Mouse (Mus musculus): ENCODE results near the gene Fbxw7. TPM values are rescaled to one million over a fixed set of nuclear protein-coding genes. Genes with fewer than 3 reads are reported as not detected.
A peak's percentile ranks its signal among the peaks of the same experiment; 100 is the strongest.

The Fbxw7 gene
- polyA plus RNA-seq, 1 experiment: 4.1 TPM

DNA sequence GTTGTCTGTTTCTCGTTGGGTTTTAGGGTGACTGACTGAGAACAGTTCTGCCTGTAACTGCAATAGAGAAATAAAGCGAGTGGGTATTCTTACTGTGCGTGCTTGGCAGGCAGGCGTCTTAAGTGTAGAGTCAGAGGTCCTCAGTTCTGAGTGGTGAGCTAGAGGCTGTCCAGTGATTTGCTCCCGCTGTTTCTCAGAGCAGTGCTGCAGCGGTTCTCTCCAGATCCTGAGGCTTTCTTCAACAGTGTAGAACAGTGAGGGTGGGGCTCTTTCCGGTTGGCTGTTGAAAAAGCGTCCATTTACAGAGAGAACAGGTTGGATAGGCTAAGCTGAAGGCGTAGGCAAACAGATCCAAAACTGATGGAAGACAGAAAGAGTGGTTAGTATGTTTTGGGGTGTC, 60.2 kb downstream of the Fbxw7 start:
- 88% methylated on average over 9 of the region's 9 CpGs for WGBS
- H3K36me3 ChIP-seq (ENCODE audit: control insufficient read depth, insufficient read depth, low read length): no peaks in the 10 kb centered on the region
- TF ChIP-seq CTCF (conservative IDR thresholded peaks at IDR 0.05; ENCODE audit: insufficient read depth, insufficient read length, low read depth, low read length) (no peak), POLR2A (IDR thresholded peaks at IDR 0.05; ENCODE audit: low read depth, low read length) (no peak)
- H3K27me3 ChIP-seq (replicated peaks; ENCODE audit: control insufficient read depth, insufficient read depth, low read length): no peaks in the 10 kb centered on the region
- no peak overlapping the region for H3K4me3 ChIP-seq (ENCODE audit: insufficient read depth, low read depth, low read length)
- no peak for DNase-seq
- no peak overlapping the region for H3K27ac ChIP-seq (ENCODE audit: insufficient read depth, low read depth, low read length)
- H3K4me1 ChIP-seq (ENCODE audit: control insufficient read depth, insufficient read depth, low read length): no peaks in the 10 kb centered on the region

DNA sequence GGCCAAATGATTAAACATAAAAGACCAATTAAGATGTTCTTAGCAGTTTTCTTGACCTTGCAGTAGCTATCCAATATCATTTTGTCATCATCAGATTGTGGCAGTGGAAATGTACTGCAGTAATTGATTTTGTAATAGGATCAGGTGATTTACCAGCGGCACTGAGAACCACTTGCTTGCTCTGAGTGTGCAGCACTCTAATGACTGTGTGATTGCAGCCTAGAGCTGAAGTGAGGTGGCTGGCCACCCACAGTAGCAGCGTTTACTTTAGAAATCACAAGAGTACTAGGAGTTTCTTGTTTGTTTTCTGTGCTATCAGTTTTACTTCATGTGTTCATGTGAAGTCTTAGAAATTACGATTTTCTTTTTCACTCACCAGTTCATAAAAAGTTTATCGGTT, 61.1 kb downstream of the Fbxw7 start:
- 66% methylated on average over 4 of the region's 4 CpGs for WGBS
- TF ChIP-seq CTCF (conservative IDR thresholded peaks at IDR 0.05; ENCODE audit: insufficient read depth, insufficient read length, low read depth, low read length) (no peak), POLR2A (IDR thresholded peaks at IDR 0.05; ENCODE audit: low read depth, low read length) (no peak)
- no peaks in the 10 kb centered on the region for H3K27me3 ChIP-seq (replicated peaks; ENCODE audit: control insufficient read depth, insufficient read depth, low read length)
- H3K36me3 ChIP-seq (ENCODE audit: control insufficient read depth, insufficient read depth, low read length): no peaks in the 10 kb centered on the region
- H3K27ac ChIP-seq (ENCODE audit: insufficient read depth, low read depth, low read length): no peak overlapping the region
- no peak for DNase-seq
- no peak overlapping the region for H3K4me3 ChIP-seq (ENCODE audit: insufficient read depth, low read depth, low read length)
- H3K4me1 ChIP-seq (ENCODE audit: control insufficient read depth, insufficient read depth, low read length): no peaks in the 10 kb centered on the region

DNA sequence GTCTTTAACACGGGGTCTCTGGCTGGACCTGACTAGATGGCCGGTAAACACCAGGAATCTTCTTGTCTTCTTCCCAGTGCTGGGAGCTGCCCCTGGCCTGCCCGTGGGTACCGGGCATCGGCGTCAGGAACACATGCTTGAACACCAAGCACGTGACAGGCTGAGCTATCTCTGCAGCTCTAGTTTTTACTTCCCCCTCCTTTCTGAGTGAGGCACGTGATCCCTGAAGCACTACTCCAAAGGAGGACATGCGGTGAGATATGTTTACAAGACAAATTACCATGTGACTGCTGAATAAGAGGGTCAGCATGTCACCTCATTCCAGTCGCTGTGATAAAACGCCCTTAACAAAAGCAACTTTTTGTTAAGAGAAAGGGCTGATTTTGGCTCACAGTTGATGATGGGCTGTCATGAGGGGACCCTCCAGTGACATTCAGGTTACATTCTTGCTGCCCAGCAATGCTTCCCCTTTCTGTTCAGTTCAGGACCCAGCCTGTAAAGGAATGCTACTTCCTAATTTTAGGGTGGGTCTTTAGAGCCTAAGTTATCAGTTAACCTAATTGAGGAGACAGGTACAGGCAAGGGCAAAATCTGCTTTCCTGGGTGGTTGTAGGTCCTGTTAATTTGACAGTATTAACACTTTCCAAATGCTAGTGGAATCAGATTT, 68.9 kb downstream of the Fbxw7 start:
- WGBS: 41% methylated on average over 11 of the region's 11 CpGs
- peak; percentile 37 for DNase-seq
- H3K27ac ChIP-seq (ENCODE audit: insufficient read depth, low read depth, low read length): no peak overlapping the region
- H3K4me1 ChIP-seq (ENCODE audit: control insufficient read depth, insufficient read depth, low read length): no peaks in the 10 kb centered on the region
- TF ChIP-seq CTCF (conservative IDR thresholded peaks at IDR 0.05; ENCODE audit: insufficient read depth, insufficient read length, low read depth, low read length) (no peak), POLR2A (IDR thresholded peaks at IDR 0.05; ENCODE audit: low read depth, low read length) (no peak)
- no peak overlapping the region for H3K4me3 ChIP-seq (ENCODE audit: insufficient read depth, low read depth, low read length)
- H3K27me3 ChIP-seq (replicated peaks; ENCODE audit: control insufficient read depth, insufficient read depth, low read length): no peaks in the 10 kb centered on the region
- H3K36me3 ChIP-seq (ENCODE audit: control insufficient read depth, insufficient read depth, low read length): no peaks in the 10 kb centered on the region

DNA sequence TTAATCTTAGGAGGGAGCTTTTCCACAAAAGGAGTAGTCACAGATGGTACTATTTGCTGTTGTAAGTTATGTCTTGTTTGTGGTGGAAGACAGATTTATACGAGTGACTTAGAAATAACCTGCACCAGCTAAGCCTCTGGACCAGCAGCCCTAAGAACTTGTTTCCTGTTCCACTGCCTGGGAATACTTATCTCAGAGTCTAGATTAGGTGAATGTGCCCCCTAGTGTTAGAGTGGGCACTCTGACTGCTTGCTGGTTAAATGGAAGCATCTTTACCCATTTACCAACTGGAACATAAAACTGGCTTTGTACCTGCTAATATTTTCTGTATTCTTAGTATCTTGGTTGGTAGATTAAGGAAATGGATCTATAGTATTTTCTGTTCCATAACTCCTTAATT, 74.6 kb downstream of the Fbxw7 start:
- DNase-seq: peak; percentile 48
- Histone ChIP-seq H3K36me3 (ENCODE audit: control insufficient read depth, insufficient read depth, low read length) (no peaks in the 10 kb centered on the region), H3K27me3 (replicated peaks; ENCODE audit: control insufficient read depth, insufficient read depth, low read length) (no peaks in the 10 kb centered on the region)

GRCm38 (mm10) chr3:84890983-84891382, 75.9 kb downstream of the Fbxw7 start:
- Histone ChIP-seq H3K36me3 (ENCODE audit: control insufficient read depth, insufficient read depth, low read length) (no peaks in the 10 kb centered on the region), H3K27me3 (replicated peaks; ENCODE audit: control insufficient read depth, insufficient read depth, low read length) (no peaks in the 10 kb centered on the region), H3K4me3 (ENCODE audit: insufficient read depth, low read depth, low read length) (no peak overlapping the region), H3K4me1 (ENCODE audit: control insufficient read depth, insufficient read depth, low read length) (no peaks in the 10 kb centered on the region), H3K27ac (ENCODE audit: insufficient read depth, low read depth, low read length) (no peak overlapping the region)
- DNase-seq: no peak
- WGBS: 92% methylated on average over 5 of the region's 5 CpGs
- TF ChIP-seq CTCF (conservative IDR thresholded peaks at IDR 0.05; ENCODE audit: insufficient read depth, insufficient read length, low read depth, low read length) (no peak), POLR2A (IDR thresholded peaks at IDR 0.05; ENCODE audit: low read depth, low read length) (no peak)

More for the DNA sequence above, 74.6 kb downstream of the Fbxw7 start:
- TF ChIP-seq CTCF (conservative IDR thresholded peaks at IDR 0.05; ENCODE audit: insufficient read depth, insufficient read length, low read depth, low read length) (peak; percentile 24; the same call in 1 of the 2 replicates), POLR2A (IDR thresholded peaks at IDR 0.05; ENCODE audit: low read depth, low read length) (no peak)
- Histone ChIP-seq H3K4me3 (ENCODE audit: insufficient read depth, low read depth, low read length) (no peak overlapping the region), H3K4me1 (ENCODE audit: control insufficient read depth, insufficient read depth, low read length) (no peaks in the 10 kb centered on the region), H3K27ac (ENCODE audit: insufficient read depth, low read depth, low read length) (no peak overlapping the region)
- WGBS: 44% methylated on average over 1 of the region's 1 CpGs

DNA sequence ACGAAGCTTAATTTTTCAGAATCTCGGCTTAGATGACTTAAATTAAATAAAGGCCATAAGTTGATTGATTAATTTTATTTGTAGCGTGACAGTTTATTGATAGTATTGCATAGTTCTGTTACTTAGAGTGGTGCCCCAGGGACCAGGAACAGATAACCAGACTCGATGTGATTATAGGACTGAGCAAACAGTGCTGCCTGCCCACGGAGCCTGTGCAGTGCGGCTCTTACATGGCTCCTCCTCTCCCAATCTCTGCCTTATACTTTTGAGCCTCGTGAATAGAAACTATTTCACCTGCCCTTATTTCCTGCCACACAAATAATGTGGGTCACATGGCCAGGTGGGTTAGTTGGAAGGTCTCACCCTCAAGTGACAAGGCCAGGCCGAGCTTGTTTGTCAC, 82.9 kb downstream of the Fbxw7 start:
- DNase-seq: no peak
- WGBS: 93% methylated on average over 8 of the region's 8 CpGs
- no peak for TF ChIP-seq POLR2A (IDR thresholded peaks at IDR 0.05; ENCODE audit: low read depth, low read length)
- no peak for TF ChIP-seq CTCF (conservative IDR thresholded peaks at IDR 0.05; ENCODE audit: insufficient read depth, insufficient read length, low read depth, low read length)
- Histone ChIP-seq H3K27me3 (replicated peaks; ENCODE audit: control insufficient read depth, insufficient read depth, low read length) (no peaks in the 10 kb centered on the region), H3K4me3 (ENCODE audit: insufficient read depth, low read depth, low read length) (no peak overlapping the region), H3K4me1 (ENCODE audit: control insufficient read depth, insufficient read depth, low read length) (no peaks in the 10 kb centered on the region), H3K27ac (ENCODE audit: insufficient read depth, low read depth, low read length) (no peak overlapping the region), H3K36me3 (ENCODE audit: control insufficient read depth, insufficient read depth, low read length) (no peaks in the 10 kb centered on the region)

DNA sequence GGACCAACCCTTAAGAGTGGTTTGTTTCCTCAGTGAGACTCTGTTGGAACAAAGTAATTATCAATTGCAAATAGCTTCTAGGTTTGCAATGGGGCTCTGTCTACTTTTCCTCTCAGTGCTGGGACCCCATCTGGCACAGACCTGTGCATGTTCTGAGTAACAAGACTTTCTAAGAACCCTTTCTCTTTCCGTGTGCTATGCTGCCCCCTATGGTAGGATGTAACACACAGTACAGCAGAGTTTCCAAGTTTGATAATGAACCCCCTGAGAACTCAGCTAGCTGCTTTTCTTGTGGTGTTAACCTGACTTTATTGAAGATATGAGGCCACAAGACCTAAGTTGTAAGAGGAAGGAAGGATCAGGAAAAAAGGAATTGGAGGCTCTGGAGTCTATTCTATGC, 91.5 kb downstream of the Fbxw7 start:
- no peaks in the 10 kb centered on the region; the same call in 1 of the 2 replicates for H3K36me3 ChIP-seq (ENCODE audit: control insufficient read depth, insufficient read depth, low read length)
- no peak overlapping the region for H3K27ac ChIP-seq (ENCODE audit: insufficient read depth, low read depth, low read length)

More for the DNA sequence above, 91.5 kb downstream of the Fbxw7 start:
- DNase-seq: peak; percentile 27
- H3K4me3 ChIP-seq (ENCODE audit: insufficient read depth, low read depth, low read length): no peak overlapping the region
- H3K27me3 ChIP-seq (replicated peaks; ENCODE audit: control insufficient read depth, insufficient read depth, low read length): no peaks in the 10 kb centered on the region
- TF ChIP-seq CTCF (conservative IDR thresholded peaks at IDR 0.05; ENCODE audit: insufficient read depth, insufficient read length, low read depth, low read length) (peak; percentile 33; the same call in 1 of the 2 replicates), POLR2A (IDR thresholded peaks at IDR 0.05; ENCODE audit: low read depth, low read length) (no peak)
- no peaks in the 10 kb centered on the region for H3K4me1 ChIP-seq (ENCODE audit: control insufficient read depth, insufficient read depth, low read length)
- WGBS: 20% methylated on average over 1 of the region's 1 CpGs

All from kidney, adult 2 months (tissue).